Mouse (Mus musculus): ENCODE measurements at regions not wholly inside any gene's neighbourhood (a gene's known extent, or its start where the extent isn't known, plus 50 kb on each side); places are given as distances from the start of the nearest gene placed in this dataset.

DNA sequence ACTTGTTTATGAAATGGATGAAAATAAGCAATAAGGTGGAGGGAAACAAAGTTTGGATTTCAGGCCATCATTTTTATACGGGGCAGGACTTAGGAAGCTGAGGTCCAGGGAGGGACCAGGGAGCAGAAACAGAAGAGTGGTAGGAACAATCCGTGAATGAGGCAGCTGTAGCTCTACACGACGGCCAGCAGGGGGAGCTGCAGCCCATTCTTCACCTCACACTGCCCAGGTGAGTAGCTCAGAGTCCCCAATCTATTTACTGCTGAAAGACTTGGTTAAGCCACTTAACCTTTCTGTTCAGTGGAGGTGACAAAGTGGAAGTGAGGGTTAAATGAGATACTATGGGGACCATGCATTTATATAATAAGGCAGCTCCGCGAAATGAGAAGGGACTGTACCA, 225.7 kb downstream of the Gm45692 start:
- in situ Hi-C loops (cut with MboI; ENCODE audit: low pct_unique_long_range_greater_than_20kb in 1 of 2, low sequenced_read_pairs in 2 of 2, unreplicated experiment in 1 of 2), result no loop called here

DNA sequence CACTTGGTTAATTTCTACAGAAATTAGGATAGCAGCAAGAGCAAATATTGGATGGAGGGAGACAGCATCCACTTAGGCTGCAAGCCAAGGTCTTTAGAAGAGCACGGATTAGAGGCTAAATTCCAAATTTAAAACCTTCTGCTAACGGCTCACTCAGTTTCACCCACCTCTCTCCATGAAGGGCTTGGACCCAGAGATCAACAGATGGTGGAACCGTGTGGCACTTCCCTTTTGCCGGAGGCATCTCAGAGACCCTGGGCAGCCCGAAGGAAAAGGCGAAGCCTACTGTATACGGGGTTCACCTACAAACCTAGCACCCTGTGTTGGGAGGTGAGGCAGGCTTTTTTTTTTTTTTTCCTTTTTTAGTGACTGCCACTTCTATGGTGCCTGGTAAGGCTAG, 229.9 kb downstream of the Gm45692 start:
- in situ Hi-C loops (cut with MboI; ENCODE audit: low pct_unique_long_range_greater_than_20kb in 1 of 2, low sequenced_read_pairs in 2 of 2, unreplicated experiment in 1 of 2), result no loop called here

DNA sequence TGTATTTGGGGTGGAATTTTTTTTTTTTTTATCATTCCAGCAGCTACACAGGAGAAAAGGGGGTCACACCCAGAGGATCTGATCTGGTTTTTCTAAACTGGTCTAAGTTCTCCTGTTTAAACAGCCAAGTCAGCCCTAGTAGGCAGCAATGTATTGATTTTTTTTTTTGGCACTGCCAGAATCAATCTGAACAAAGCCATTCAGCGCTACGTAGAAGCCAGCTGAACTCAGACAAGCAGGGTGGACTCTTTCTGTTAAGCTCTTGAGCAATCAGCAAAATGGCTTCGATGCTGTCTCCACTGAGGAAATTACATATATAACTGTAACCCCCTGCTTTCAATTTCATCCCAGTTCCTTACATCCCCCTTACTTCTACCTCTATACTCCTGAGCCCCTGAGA, 230.5 kb downstream of the Gm45692 start:
- in situ Hi-C loops (cut with MboI; ENCODE audit: low pct_unique_long_range_greater_than_20kb in 1 of 2, low sequenced_read_pairs in 2 of 2, unreplicated experiment in 1 of 2), result loop anchor here in 1 of 2 experiments (25.0 kb wide), 1 partner anchor 637 kb away; the partner anchor contains the start of gene Zfp703

DNA sequence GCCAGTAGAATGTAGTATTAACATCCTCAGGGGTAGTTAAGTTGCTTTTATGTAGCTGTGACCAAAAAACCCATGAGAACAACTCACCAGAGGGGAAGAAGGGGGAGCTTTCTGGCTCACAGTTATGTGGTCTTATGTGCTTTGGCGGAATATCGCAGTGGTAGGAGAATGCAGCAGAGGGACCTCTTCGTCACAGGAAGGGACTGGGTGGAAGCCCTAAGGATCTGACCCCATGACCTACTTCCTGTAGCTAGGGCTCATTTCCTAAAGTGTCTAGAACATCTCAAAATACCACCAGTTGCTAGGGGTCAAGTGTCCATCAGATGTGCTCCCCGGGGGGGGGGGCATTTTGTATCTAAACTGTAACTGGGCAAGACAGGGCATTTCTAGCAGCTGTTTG, 231.3 kb downstream of the Gm45692 start:
- in situ Hi-C loops (cut with MboI; ENCODE audit: low pct_unique_long_range_greater_than_20kb in 1 of 2, low sequenced_read_pairs in 2 of 2, unreplicated experiment in 1 of 2), result loop anchor here in 1 of 2 experiments (25.0 kb wide), 1 partner anchor 637 kb away; the partner anchor contains the start of gene Zfp703

DNA sequence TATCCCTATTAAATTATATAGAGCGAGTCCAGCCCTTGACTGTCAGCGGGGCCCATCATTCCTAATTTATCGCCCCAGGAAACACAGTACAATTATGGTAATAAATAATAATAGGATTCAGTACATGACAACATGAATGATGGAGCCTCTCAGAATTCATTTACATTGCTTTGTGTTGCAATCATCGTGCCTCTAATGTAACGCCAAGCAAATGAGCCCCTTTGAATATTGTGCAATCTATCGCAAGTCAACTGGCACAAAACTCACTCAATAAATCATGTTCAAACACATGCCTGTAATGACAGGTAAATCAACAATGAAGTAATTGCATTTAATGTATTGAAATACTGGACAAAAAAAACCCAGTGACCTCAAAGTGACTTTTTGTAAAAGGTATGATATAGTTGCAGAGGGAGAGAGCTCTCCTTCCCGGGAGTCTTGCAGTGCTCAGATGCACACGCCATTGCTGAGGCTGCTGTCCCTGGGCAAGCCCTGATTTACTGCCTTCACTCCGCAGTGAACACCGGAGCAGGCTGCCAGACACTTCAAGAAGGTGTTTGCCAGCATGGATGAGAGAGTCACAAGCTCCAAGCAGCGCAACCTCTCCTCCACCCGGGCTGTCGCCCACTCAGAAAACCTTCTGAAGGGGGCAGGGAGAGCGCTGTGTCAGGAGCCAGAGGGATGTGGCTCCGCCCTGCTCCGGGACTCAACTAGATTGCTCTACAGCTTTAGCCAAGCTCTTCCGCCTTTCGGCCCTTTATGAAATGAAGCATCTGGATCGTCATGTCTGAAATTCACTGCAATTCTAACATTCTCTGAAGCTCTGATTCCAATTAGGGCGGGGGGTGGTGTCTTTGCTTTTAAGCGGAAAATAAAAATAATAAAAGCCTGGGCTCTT, 232.6 kb downstream of the Gm45692 start:
- in situ Hi-C loops (cut with MboI; ENCODE audit: low pct_unique_long_range_greater_than_20kb in 1 of 2, low sequenced_read_pairs in 2 of 2, unreplicated experiment in 1 of 2), result loop anchor here in 1 of 2 experiments (25.0 kb wide), 1 partner anchor 635 kb away; the partner anchor contains the start of gene Zfp703

DNA sequence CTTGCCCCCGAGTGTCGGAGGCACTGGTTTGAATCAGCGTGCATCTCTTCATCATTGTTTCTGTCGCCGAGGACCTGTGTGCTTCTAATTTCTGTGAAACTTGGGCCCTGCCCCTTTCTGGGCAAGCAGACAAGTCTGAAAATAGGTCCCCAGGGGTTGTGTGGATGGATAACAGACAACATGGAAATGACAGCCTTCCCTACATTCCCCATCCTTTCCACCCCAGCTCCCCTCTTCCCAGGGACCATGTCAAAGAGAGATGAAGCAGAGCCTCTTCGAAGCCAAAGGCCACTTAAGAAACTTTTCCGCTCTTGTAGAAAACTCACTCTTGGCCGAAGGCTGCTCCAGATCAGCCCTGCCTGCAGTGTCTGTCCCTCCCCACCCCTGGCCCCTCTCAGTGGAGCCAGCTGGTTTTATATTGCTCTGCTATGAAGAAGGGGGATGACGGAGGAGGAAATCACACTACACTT, 233.2 kb downstream of the Gm45692 start:
- in situ Hi-C loops (cut with MboI; ENCODE audit: low pct_unique_long_range_greater_than_20kb in 1 of 2, low sequenced_read_pairs in 2 of 2, unreplicated experiment in 1 of 2), result loop anchor here in 1 of 2 experiments (25.0 kb wide), 1 partner anchor 635 kb away; the partner anchor contains the start of gene Zfp703

DNA sequence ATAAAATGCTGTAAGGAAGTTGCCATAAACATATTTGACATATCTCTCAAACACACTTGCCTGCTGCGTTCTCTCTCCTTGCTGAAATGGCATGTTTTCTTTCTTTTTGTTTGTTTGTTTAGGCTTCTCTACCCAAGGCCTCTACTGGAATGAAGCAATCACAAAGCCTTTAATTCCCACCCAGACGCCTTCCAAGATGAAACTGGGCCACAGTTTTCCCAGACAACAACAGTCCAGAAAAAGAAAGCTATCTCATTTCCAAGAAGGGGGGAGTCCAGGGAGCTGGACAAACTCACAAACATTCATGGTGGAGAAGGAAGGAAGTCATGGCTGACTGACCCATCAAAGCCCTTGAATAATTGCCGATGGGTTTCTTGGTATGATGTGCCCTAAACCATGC, 234.1 kb downstream of the Gm45692 start:
- in situ Hi-C loops (cut with MboI; ENCODE audit: low pct_unique_long_range_greater_than_20kb in 1 of 2, low sequenced_read_pairs in 2 of 2, unreplicated experiment in 1 of 2), result loop anchor here in 1 of 2 experiments (25.0 kb wide), 1 partner anchor 634 kb away; the partner anchor contains the start of gene Zfp703

DNA sequence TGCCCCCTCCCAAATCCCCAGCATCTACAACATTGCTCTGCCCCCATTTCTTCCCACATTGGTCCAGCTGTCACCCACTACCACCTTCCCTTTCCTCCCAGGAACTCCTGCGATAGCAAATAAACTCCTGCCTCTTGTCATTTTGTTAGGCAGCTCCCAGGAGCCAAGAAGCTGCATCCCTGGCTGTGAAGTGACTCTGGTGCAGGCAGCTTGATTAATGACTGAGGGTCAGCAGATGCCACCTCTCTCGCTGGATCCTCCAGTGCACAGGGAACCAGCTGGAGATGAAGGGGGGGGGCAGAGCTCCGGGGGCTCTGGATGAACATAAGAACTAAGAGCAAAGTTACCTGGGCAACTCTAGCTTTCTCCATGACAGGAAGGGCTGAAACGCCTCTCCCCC, 235.2 kb downstream of the Gm45692 start:
- in situ Hi-C loops (cut with MboI; ENCODE audit: low pct_unique_long_range_greater_than_20kb in 1 of 2, low sequenced_read_pairs in 2 of 2, unreplicated experiment in 1 of 2), result loop anchor here in 1 of 2 experiments (25.0 kb wide), 1 partner anchor 633 kb away; the partner anchor contains the start of gene Zfp703

DNA sequence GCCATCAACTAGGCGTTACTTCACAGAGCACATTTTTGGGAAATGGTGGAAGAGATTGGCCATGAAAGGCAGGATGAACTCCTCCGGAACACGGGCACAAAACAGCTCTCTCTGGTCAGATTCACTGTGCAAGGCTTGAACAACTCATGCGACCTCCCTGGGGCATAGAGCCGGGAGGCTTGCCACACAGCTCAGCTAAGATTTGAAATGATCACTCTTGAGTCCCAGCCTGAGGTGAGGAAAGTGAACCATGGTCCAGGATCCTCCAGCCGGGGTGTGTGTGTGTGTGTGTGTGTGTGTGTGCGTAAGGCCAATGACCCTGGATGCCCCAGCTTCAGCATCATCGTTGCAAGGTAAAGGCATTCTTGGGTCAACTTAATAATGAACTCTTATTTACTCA, 237.5 kb downstream of the Gm45692 start:
- in situ Hi-C loops (cut with MboI; ENCODE audit: low pct_unique_long_range_greater_than_20kb in 1 of 2, low sequenced_read_pairs in 2 of 2, unreplicated experiment in 1 of 2), result loop anchor here in 1 of 2 experiments (25.0 kb wide), 1 partner anchor 630 kb away; the partner anchor contains the start of gene Zfp703

DNA sequence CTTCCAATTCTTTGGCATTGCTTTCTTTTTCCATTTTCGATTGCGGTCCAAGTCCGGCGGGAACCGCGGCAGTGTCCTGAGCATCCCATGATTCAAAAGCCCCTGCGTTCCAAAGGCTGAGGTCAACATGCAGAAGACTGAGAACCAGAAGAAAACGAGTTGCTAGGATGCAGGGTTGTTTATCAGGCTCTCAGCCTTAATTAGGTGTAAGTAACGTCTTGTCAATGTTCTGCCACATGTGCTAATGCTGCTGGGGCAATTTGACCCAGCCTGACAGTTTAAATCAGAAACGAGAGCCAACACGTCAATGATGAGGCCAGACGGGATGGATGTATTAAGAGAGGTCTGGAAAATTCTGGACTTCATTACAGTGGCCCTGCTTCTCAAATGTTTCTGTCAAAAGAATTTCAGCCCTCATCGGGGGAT, 239.4 kb downstream of the Gm45692 start:
- in situ Hi-C loops (cut with MboI; ENCODE audit: low pct_unique_long_range_greater_than_20kb in 1 of 2, low sequenced_read_pairs in 2 of 2, unreplicated experiment in 1 of 2), result loop anchor here in 1 of 2 experiments (25.0 kb wide), 1 partner anchor 629 kb away; the partner anchor contains the start of gene Zfp703

DNA sequence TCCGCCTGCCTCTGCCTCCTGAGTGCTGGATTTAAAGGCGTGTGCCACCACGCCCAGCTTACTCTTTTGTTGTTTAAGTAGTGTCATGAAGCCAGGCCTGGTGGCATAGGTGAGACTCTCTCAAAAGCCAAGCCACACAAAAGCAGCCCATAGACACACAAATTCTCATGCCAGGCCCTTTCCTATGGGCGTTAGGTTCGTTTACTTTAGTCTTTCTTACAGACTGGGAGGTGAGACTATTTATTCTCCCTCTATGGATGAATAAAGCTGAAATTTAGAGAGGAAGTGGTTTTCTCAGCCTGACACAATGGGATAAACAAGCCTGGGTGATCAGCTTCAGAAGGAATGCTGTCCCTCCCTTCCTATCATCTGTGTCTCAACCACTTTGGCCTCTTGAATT, 243.0 kb downstream of the Gm45692 start:
- in situ Hi-C loops (cut with MboI; ENCODE audit: low pct_unique_long_range_greater_than_20kb in 1 of 2, low sequenced_read_pairs in 2 of 2, unreplicated experiment in 1 of 2), result loop anchor here in 1 of 2 experiments (25.0 kb wide), 1 partner anchor 625 kb away; the partner anchor contains the start of gene Zfp703

DNA sequence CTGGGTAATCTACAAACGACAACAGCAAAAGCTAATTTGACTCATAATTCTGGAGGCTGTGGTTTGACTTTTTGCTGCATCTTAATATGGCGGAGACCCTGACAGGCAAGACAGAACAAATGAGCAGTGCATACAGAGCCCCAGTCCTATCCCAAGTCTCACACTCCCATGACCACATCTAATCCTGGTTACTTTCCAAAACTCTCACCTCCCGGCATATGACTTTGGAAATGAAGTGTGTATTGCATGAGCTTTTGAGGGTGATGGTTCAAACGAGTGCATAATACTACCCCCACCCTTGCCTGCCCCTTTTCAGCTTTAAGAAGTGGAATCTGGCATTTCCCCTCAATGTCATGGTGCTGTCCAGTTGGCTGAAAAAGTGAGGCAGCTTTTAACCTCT, 244.3 kb downstream of the Gm45692 start:
- in situ Hi-C loops (cut with MboI; ENCODE audit: low pct_unique_long_range_greater_than_20kb in 1 of 2, low sequenced_read_pairs in 2 of 2, unreplicated experiment in 1 of 2), result loop anchor here in 1 of 2 experiments (25.0 kb wide), 1 partner anchor 624 kb away; the partner anchor contains the start of gene Zfp703

DNA sequence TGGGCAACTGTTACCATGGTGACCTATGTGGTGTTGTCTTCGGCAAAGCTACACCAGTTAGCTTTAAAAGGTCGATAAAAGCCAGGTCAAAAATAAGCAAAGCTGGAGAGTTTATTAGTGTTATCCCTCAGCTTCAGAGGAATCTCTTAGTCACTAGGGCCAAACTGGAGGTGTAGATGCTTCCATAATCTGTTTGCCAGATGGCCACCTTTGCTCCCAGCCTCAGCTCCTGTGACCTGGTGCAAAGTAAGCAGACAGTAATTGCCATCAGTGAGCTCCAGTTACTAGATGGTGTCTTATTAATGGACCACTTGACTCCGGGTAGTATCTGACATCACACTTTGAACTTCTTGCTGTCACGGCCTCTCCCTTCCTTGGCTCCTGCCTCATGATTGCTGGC, 245.3 kb downstream of the Gm45692 start:
- in situ Hi-C loops (cut with MboI; ENCODE audit: low pct_unique_long_range_greater_than_20kb in 1 of 2, low sequenced_read_pairs in 2 of 2, unreplicated experiment in 1 of 2), result loop anchor here in 1 of 2 experiments (25.0 kb wide), 1 partner anchor 623 kb away; the partner anchor contains the start of gene Zfp703

DNA sequence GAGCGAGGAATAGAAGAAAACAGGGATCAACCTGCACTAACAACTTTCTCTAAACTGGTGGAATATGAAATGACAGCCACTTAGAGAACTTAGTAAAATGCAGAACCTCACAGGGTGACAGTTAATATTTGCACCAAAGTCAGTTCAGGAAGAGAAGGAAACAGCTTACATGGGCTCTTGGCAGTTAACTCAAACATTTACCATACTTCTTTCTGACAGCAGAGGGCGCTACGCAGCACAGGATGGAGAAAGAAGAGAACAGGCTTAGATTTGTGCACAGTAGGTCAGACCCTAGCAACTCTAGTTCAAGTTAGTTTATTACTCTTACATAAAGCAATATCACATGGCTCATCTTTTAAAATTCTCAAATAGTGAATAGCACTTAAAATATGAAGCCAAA, 261.3 kb downstream of the Gm45692 start:
- in situ Hi-C loops (cut with MboI; ENCODE audit: low pct_unique_long_range_greater_than_20kb in 1 of 2, low sequenced_read_pairs in 2 of 2, unreplicated experiment in 1 of 2), result no loop called here

DNA sequence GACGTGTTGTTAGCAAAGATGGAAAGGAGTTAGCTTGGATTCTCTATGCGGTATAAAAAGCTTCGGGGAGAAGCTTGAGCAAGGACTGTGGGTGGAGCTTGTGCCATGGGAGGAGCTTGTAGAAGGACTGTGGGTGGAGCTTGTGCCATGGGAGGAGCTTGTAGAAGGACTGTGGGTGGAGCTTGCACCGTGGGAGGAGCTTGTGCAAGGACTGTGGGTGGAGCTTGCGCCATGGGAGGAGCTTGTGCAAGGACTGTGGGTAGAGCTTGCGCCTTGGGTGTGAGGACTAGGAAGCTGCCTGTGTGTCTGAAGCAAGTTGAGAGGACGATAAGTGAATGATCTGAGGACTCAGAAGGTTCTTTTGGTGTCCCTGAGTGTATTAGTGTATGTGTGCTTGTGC, 263.1 kb downstream of the Gm45692 start:
- in situ Hi-C loops (cut with MboI; ENCODE audit: low pct_unique_long_range_greater_than_20kb in 1 of 2, low sequenced_read_pairs in 2 of 2, unreplicated experiment in 1 of 2), result no loop called here

DNA sequence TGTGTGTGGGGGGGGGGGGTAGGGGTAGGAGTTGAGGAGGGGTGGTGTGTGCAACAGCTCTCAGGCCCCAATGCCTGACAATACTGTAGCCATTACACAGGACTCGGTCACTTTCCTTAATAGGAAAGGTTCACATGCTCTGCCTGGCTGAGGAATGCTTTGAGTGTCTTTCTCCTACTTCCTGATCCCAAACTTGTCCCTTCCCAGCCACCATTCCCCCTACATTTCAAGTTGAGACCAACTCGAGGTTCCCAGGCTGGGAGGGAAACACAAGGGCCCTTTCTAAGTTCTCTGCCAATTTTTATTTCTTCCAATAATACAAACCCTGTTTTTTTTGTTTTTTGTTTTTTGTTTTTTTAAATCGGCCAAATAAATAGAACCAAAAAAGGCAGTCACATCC, 264.6 kb downstream of the Gm45692 start:
- in situ Hi-C loops (cut with MboI; ENCODE audit: low pct_unique_long_range_greater_than_20kb in 1 of 2, low sequenced_read_pairs in 2 of 2, unreplicated experiment in 1 of 2), result no loop called here

DNA sequence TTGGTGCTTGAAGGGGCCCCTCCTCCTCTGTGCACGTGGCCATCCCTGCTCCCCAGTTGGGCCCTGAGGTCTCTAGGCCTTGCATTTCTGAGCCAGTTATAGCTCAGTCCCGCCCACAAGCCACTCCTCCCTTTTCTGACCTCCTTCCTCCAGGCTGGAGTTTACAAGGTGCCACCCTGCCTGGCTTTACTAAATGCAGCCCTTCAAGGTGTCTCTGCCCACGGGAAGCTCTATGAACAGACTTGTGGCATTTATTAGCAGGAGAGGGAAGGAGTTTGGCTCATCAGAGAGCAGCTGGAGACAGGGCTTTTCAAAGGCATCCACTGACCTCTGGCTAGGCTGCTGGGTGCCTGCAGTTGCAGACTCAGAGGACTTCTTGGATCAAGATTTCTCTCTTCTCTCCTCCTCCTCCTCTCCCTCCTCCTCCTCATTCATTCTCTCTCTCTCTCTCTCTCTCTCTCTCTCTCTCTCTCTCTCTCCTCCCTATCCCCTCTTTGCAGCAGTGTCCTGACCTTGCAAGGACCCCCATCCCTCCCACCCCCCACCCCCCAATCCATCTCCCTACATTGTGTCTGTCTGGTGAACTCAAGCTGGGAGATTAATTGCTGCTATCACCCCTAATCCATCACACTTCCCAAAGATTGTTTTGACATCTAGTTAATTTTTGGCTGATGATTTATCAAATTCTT, 265.1 kb downstream of the Gm45692 start:
- in situ Hi-C loops (cut with MboI; ENCODE audit: low pct_unique_long_range_greater_than_20kb in 1 of 2, low sequenced_read_pairs in 2 of 2, unreplicated experiment in 1 of 2), result no loop called here

DNA sequence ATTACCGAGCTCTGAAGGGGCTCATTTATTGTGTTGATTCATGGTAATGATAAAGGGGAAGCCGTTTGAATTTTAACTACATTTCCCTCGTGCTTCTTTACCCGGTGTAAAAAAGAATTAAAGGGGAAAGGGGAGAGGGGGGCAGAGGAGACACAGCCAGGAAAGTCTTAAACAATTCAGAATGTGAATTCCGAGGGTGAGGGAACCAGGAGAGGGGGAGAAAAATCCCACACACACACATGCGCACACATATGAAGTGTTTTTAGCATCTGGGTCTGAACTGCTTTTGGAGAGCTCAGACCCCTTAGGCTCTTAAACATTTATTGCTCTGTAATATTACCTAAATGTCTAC, 265.6 kb downstream of the Gm45692 start:
- in situ Hi-C loops (cut with MboI; ENCODE audit: low pct_unique_long_range_greater_than_20kb in 1 of 2, low sequenced_read_pairs in 2 of 2, unreplicated experiment in 1 of 2), result no loop called here

DNA sequence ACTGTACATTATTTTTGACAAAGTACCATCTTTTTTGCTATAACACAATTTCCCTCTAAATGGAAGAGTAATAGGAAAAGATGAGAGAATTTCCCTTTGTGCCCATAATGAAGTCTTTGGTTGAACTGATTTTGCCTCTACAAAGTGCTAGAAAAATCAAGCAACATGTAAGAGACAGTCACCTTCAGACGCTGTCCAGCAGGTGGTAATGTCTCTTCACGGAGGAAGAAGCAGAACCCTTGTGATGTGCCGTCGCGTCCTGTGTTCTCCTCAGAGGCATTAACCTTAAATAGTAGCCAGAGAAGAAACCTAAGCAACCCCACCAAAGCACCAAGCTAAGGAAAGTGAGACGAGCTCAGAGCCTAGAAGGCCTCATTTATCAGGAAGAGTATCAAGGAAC, 275.7 kb downstream of the Gm45692 start:
- in situ Hi-C loops (cut with MboI; ENCODE audit: low pct_unique_long_range_greater_than_20kb in 1 of 2, low sequenced_read_pairs in 2 of 2, unreplicated experiment in 1 of 2), result no loop called here

All from mouse embryonic stem cell (cell line).